Mouse (Mus musculus) small intestine, adult 2 months (tissue): ENCODE measurements at regions not wholly inside any gene's neighbourhood (a gene's known extent, or its start where the extent isn't known, plus 50 kb on each side); places are given as distances from the start of the nearest gene placed in this dataset.
"Not testable (repeated sequence)": the region's sequence is repeated elsewhere in the genome, so short reads cannot be mapped to it uniquely, and the experiment has no call there.

Experiments used
- H3K27ac ChIP-seq: fragments of 200-500 bp; 2 replicates; pipeline ENCODE4 v1.5.1; 2012; ENCODE audit warnings: low read depth, low read length, control low read depth, inconsistent platforms; ENCODE audit not compliant: insufficient read depth
- H3K27me3 ChIP-seq: fragments of 200-500 bp; 2 replicates; pipeline ENCODE4 v1.6.1; 2012; ENCODE audit warnings: mild to moderate bottlenecking, moderate library complexity, low read length, inconsistent platforms; ENCODE audit not compliant: control insufficient read depth, insufficient read depth
- H3K36me3 ChIP-seq: fragments of 200-500 bp; 2 replicates; pipeline ENCODE4 v1.6.1; 2012; ENCODE audit warnings: mild to moderate bottlenecking, low read length, control low read depth, inconsistent platforms; ENCODE audit not compliant: control insufficient read depth, insufficient read depth
- H3K4me1 ChIP-seq: fragments of 200-500 bp; 2 replicates; pipeline ENCODE4 v1.6.1; 2012; ENCODE audit warnings: low read length, inconsistent platforms, mixed read lengths; ENCODE audit not compliant: control insufficient read depth, insufficient read depth, insufficient read length
- H3K4me3 ChIP-seq: fragments of 200-500 bp; 2 replicates; pipeline ENCODE4 v1.5.1; 2012; ENCODE audit warnings: low read depth, mild to moderate bottlenecking, control low read depth, inconsistent platforms, low read length, moderate library complexity
- CTCF ChIP-seq: fragments of 200-500 bp; IDR thresholded peaks from 2 replicates; pipeline ENCODE4 v1.5.1; 2012; ENCODE audit warnings: low read depth, mild to moderate bottlenecking, control low read depth, inconsistent platforms, low read length, moderate library complexity, mixed read lengths; ENCODE audit not compliant: insufficient replicate concordance, insufficient read length; ENCODE audit errors: extremely low read depth
- POLR2A ChIP-seq: fragments of 200-500 bp; IDR thresholded peaks from 2 replicates; pipeline ENCODE4 v1.6.1; 2012; ENCODE audit warnings: low read depth, mild to moderate bottlenecking, control low read depth, inconsistent platforms, low read length, moderate library complexity
- WGBS: fragments of 180-500 bp; shearing (Covaris S2); methylation state at CpG from one replicate; pipeline ENCODE4 v1.1.7; 2018; 5-methylcytosine and 5-hydroxymethylcytosine counted together

- H3K27ac ChIP-seq: no peak overlapping the region
- H3K4me1 ChIP-seq: no peaks in the 10 kb centered on the region
- H3K4me3 ChIP-seq: no peak overlapping the region
- TF ChIP-seq POLR2A (no peak), CTCF (no peak)
- no peaks in the 10 kb centered on the region for H3K36me3 ChIP-seq
- H3K27me3 ChIP-seq: no peaks in the 10 kb centered on the region
- 63% methylated on average over 1 of the region's 1 CpGs for whole genome bisulfite sequencing
Measured at GRCm38 (mm10) chr17:16647942-16648341, 416.0 kb upstream of the Zfp960 start.

GRCm38 (mm10) chr17:16665253-16665652, 398.7 kb upstream of the Zfp960 start:
- Histone ChIP-seq H3K27ac (no peak overlapping the region), H3K4me1 (no peaks in the 10 kb centered on the region), H3K27me3 (no peaks in the 10 kb centered on the region), H3K36me3 (no peaks in the 10 kb centered on the region), H3K4me3 (no peak overlapping the region)
- no peak for TF ChIP-seq CTCF

DNA sequence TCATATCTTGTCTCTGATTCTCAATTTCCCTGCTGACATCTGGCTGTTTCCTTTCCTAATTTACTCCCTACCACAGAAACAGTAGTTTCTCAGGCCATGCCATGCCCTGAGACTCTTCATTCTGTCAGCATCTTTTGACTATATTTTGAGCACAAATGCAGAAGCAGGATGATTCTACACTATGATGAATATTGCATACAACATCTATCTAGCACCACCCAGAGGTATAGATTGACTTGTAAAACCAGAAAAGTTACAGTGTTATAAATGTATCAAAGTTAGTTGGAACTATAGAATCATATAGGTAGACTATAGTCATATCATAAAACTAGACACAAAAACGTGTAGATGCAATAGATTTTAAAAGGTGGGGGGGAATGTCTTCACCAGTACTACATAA, 396.3 kb upstream of the Zfp960 start:
- H3K4me3 ChIP-seq: no peak overlapping the region
- H3K4me1 ChIP-seq: no peaks in the 10 kb centered on the region
- H3K27ac ChIP-seq: no peak overlapping the region
- WGBS: 38% methylated on average over 1 of the region's 1 CpGs
- TF ChIP-seq CTCF (no peak), POLR2A (no peak)
- H3K27me3 ChIP-seq: no peaks in the 10 kb centered on the region
- no peaks in the 10 kb centered on the region for H3K36me3 ChIP-seq

DNA sequence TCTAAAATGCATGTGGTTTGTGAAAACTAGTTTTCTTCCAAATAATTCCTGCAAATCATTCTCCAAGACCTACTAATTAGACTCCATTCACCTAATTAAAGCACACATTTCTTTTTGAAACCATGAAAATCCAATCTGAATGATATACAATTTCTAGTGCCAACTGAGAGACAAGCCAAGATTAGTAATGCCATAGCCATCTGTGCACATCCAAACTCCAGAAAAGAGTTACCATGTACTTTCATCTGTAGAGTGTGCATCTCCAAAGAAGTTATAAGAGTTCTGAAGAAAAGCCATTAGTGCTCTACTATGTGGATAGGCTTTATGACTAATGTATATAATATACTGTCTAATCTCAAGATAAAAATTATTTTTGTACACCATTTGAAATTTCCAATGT, 359.7 kb upstream of the Zfp960 start:
- Histone ChIP-seq H3K4me1 (no peaks in the 10 kb centered on the region), H3K27me3 (no peaks in the 10 kb centered on the region), H3K27ac (no peak overlapping the region), H3K4me3 (no peak overlapping the region), H3K36me3 (no peaks in the 10 kb centered on the region)
- TF ChIP-seq POLR2A (no peak), CTCF (no peak)

DNA sequence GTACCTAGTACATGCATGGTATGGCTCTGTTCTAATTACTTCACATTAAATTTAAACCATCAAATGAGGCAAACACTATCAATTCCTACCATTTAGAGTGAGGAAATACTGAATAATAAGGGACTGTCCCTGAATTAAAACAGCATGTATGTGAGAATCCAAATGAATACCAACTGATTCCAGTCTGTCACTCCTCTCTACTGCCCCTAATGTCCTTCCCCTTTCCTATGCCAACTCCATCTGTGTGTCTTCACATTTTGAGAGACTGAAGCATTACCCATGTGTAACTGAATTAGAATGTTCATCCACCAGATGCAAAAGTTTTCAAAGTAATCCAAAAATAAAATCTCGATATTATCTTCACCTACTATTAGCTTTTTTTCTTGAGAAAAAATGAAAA, 358.0 kb upstream of the Zfp960 start:
- no peak overlapping the region for H3K4me3 ChIP-seq
- WGBS: 89% methylated on average over 1 of the region's 1 CpGs
- H3K4me1 ChIP-seq: no peaks in the 10 kb centered on the region
- H3K36me3 ChIP-seq: no peaks in the 10 kb centered on the region
- no peak for TF ChIP-seq CTCF
- TF ChIP-seq POLR2A: no peak
- H3K27me3 ChIP-seq: no peaks in the 10 kb centered on the region
- H3K27ac ChIP-seq: no peak overlapping the region

GRCm38 (mm10) chr17:16726904-16727303, 337.0 kb upstream of the Zfp960 start:
- Histone ChIP-seq H3K36me3 (no peaks in the 10 kb centered on the region), H3K27me3 (no peaks in the 10 kb centered on the region), H3K4me3 (no peak overlapping the region), H3K27ac (no peak overlapping the region), H3K4me1 (no peaks in the 10 kb centered on the region)
- 81% methylated on average over 2 of the region's 2 CpGs for WGBS
- TF ChIP-seq POLR2A: no peak
- no peak for TF ChIP-seq CTCF

- Histone ChIP-seq H3K27ac (no peak overlapping the region), H3K4me3 (no peak overlapping the region), H3K27me3 (no peaks in the 10 kb centered on the region), H3K36me3 (no peaks in the 10 kb centered on the region), H3K4me1 (no peaks in the 10 kb centered on the region)
- TF ChIP-seq CTCF (no peak), POLR2A (no peak)
- WGBS: 77% methylated on average over 4 of the region's 4 CpGs
Measured at GRCm38 (mm10) chr17:16753090-16753489, 310.8 kb upstream of the Zfp960 start.

GRCm38 (mm10) chr17:16770587-16770986, 293.3 kb upstream of the Zfp960 start:
- H3K4me3 ChIP-seq, H3K4me1 ChIP-seq, H3K27ac ChIP-seq, H3K36me3 ChIP-seq, H3K27me3 ChIP-seq: not testable (repeated sequence)
- WGBS: 78% methylated on average over 7 of the region's 7 CpGs
